Mouse (Mus musculus) thymus, adult 2 months (tissue): ENCODE measurements around the gene Plekhh3. TPM values are rescaled to one million over a fixed set of nuclear protein-coding genes. Genes with fewer than 3 reads are reported as not detected.

Experiments used
- DNase-seq: peaks from one replicate; pipeline ENCODE4 v3.0.0; 2021
- H3K27ac ChIP-seq: fragments of 200-500 bp; 2 replicates; pipeline ENCODE4 v1.5.1; 2012; ENCODE audit warnings: low read length, control low read depth; ENCODE audit not compliant: control insufficient read depth, insufficient read depth
- H3K27me3 ChIP-seq: fragments of 200-500 bp; 2 replicates; pipeline ENCODE4 v1.6.1; 2012; ENCODE audit warnings: mild to moderate bottlenecking, low read length, moderate library complexity, mixed read lengths; ENCODE audit not compliant: control insufficient read depth, insufficient read depth
- H3K36me3 ChIP-seq: fragments of 200-500 bp; 2 replicates; pipeline ENCODE4 v1.6.1; 2012; ENCODE audit warnings: mild to moderate bottlenecking, low read length, moderate library complexity; ENCODE audit not compliant: control insufficient read depth, insufficient read depth
- H3K4me1 ChIP-seq: fragments of 200-500 bp; replicated peaks from 2 replicates; pipeline ENCODE4 v1.6.1; 2012; ENCODE audit warnings: low read length; ENCODE audit not compliant: control insufficient read depth, insufficient read depth
- H3K4me3 ChIP-seq: fragments of 200-500 bp; 2 replicates; pipeline ENCODE4 v1.5.1; 2012; ENCODE audit warnings: mild to moderate bottlenecking, low read length, control low read depth, moderate library complexity; ENCODE audit not compliant: control insufficient read depth, insufficient read depth
- CTCF ChIP-seq: fragments of 200-500 bp; IDR thresholded peaks from 2 replicates; pipeline ENCODE4 v1.5.1; 2012; ENCODE audit warnings: mild to moderate bottlenecking, control low read depth, low read length, moderate library complexity, borderline replicate concordance; ENCODE audit not compliant: control insufficient read depth, poor library complexity, insufficient read depth; ENCODE audit errors: extremely low read depth
- POLR2A ChIP-seq: fragments of 200-500 bp; IDR thresholded peaks from 2 replicates; pipeline ENCODE4 v1.6.1; 2012; ENCODE audit warnings: mild to moderate bottlenecking, low read length, control low read depth, moderate library complexity; ENCODE audit not compliant: control insufficient read depth, poor library complexity, insufficient read depth; ENCODE audit errors: extremely low read depth
- WGBS: fragments of 180-500 bp; shearing (Covaris S2); methylation state at CpG from one replicate; pipeline ENCODE4 v1.1.7; 2018; 5-methylcytosine and 5-hydroxymethylcytosine counted together
- polyA plus RNA-seq: library from polyadenylated mRNA; depleted of rRNA; stranded (reverse); fragments of >200 nt; gene quantifications from 2 replicates; pipeline ENCODE4 v1.2.3, GENCODE M21; 2012

Gene Plekhh3
- polyA plus RNA-seq, 1 experiment: 11.9 TPM

- Histone ChIP-seq H3K27ac (no peak overlapping the region), H3K4me1 (peaks cover 7% of the 10 kb centered on the region), H3K4me3 (no peak overlapping the region), H3K36me3 (no peaks in the 10 kb centered on the region), H3K27me3 (peaks cover 7% of the 10 kb centered on the region; the same call in 1 of the 2 replicates)
- DNase-seq: peak; percentile 34
- WGBS: 46% methylated on average over 10 of the region's 10 CpGs
- TF ChIP-seq CTCF (no peak), POLR2A (no peak)
Observed at GRCm38 (mm10) chr11:101180846-101181740, 9.9 kb upstream of the Plekhh3 start.

DNA sequence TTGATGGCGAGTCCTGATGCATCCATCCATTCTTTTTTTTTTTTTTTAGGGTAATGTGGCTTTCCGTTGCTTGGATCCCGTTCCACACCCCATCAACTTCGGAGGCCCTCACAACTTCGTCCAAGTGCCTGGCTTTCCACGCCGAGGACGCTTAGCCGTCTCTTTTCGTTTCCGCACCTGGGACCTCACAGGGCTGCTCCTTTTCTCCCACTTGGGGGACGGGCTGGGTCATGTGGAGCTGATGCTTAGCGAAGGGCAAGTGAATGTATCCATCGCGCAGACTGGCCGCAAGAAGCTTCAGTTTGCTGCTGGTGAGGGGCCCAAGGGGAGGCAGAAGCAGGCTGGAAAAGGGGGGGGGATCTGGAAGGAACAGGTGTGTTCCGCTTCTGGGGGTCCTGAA is 9.1 kb upstream of the Plekhh3 start:
- Histone ChIP-seq H3K4me3 (no peak overlapping the region), H3K36me3 (no peaks in the 10 kb centered on the region), H3K27ac (no peak overlapping the region), H3K27me3 (peaks cover 9% of the 10 kb centered on the region; the same call in 1 of the 2 replicates), H3K4me1 (peaks cover 9% of the 10 kb centered on the region)
- no peak for DNase-seq
- TF ChIP-seq CTCF: no peak
- 88% methylated on average over 17 of the region's 17 CpGs for WGBS

DNA sequence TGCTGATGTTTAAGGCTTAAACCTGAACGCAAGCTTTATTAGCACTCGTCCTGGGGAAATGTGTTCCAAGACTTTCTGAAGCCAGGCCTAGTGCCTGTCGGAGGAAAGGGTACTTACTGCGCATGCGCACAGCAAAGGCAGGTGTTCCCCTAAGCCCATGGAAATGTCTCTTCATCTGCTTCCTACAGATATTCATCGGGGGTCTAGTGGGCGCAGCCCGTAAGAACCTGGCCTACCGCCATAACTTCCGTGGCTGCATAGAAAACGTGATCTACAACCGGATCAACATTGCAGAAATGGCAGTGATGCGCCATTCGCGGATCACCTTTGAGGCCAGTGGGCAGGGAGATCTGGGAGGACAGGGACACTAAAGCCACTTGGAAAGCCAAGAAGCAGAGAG is 8.2 kb upstream of the Plekhh3 start:
- H3K36me3 ChIP-seq: no peaks in the 10 kb centered on the region
- 91% methylated on average over 15 of the region's 15 CpGs for WGBS
- H3K4me3 ChIP-seq: no peak overlapping the region
- no peak overlapping the region for H3K27ac ChIP-seq
- TF ChIP-seq CTCF (no peak), POLR2A (no peak)
- H3K27me3 ChIP-seq: peaks cover 9% of the 10 kb centered on the region; the same call in 1 of the 2 replicates
- no peak for DNase-seq
- H3K4me1 ChIP-seq: peaks cover 10% of the 10 kb centered on the region

DNA sequence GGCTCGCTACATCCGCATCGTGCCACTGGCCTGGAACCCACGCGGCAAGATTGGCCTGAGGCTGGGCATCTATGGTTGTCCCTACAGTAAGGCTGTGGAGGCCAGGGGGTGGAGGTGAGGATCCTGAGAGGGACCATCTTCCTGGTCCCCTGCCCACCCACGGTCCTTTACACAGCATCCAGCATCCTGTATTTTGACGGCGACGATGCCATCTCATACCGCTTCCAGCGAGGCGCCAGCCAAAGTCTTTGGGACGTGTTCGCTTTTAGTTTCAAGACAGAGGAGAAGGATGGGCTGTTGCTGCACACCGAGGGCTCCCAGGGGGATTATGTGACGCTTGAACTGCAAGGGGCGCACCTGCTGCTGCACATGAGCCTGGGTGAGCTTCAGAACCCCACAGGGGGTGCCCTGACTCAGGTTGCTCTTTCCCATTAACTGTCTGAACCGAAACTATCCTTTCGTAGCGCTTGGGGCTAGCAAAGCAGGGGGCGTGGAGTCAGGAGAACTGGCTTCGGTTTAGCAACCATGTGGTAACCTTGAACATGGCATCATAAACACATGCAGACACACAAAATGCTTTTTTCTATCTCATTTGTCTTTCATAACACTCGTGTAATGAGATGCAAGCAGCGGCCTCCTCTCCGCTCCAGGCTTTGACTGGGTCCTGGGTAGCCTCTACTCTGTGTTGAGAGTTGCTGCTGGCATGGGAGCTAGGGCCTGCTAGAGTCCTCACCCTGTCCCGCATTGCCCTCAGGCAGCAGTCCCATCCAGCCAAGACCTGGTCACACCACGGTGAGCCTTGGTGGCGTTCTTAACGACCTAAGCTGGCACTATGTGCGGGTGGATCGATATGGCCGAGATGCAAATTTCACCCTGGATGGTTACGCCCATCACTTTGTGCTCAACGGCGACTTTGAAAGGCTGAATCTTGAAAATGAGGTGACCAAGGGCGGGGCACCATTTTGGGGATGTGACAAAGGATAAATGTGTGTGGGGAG is 7.2 kb upstream of the Plekhh3 start:
- Histone ChIP-seq H3K4me3 (no peak overlapping the region), H3K4me1 (peaks cover 18% of the 10 kb centered on the region), H3K36me3 (no peaks in the 10 kb centered on the region), H3K27ac (no peak overlapping the region), H3K27me3 (peaks cover 9% of the 10 kb centered on the region; the same call in 1 of the 2 replicates)
- TF ChIP-seq POLR2A (no peak), CTCF (no peak)
- 76% methylated on average over 36 of the region's 36 CpGs for WGBS
- DNase-seq: no peak

GRCm38 (mm10) chr11:101176933-101177773 is 6.0 kb upstream of the Plekhh3 start:
- Histone ChIP-seq H3K4me1 (peaks cover 24% of the 10 kb centered on the region), H3K4me3 (no peak overlapping the region), H3K36me3 (no peaks in the 10 kb centered on the region), H3K27me3 (peaks cover 16% of the 10 kb centered on the region; the same call in 1 of the 2 replicates), H3K27ac (no peak overlapping the region)
- TF ChIP-seq POLR2A (no peak), CTCF (peak; percentile 73)
- WGBS: 41% methylated on average over 22 of the region's 22 CpGs
- peak; percentile 81 for DNase-seq

DNA sequence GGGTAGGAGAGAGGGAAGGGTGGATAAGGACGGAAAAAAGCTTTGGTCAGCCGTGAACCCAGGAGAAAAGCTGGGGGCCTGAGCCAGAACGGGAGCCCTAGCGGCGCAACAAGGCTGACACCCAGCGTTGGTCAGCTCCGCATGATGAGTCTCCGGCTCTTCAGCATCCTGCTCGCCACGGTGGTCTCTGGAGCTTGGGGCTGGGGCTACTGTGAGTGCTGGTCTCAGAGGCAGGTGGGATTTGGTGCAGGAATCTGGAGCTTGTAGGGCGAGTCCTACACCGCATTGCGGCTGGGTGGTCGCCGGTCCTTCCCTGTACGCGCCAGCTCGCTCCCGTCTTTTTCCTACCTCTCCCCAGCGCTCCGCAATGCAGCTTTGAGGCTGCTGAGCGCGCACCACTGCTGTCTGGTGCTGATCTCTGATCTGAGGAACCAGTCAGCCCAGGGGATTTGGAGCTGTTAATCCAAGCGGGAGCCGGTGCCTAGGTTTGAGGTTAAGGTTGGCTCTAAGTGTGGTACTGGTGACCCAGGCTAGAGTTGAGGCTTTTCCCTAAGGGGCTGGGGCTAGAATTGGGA is 5.1 kb upstream of the Plekhh3 start:
- 7% methylated on average over 25 of the region's 25 CpGs for WGBS
- no peak overlapping the region for H3K4me3 ChIP-seq

More for the DNA sequence above, 5.1 kb upstream of the Plekhh3 start:
- H3K36me3 ChIP-seq: no peaks in the 10 kb centered on the region
- H3K27me3 ChIP-seq: peaks cover 20% of the 10 kb centered on the region; the same call in 1 of the 2 replicates
- peaks cover 25% of the 10 kb centered on the region for H3K4me1 ChIP-seq
- no peak for DNase-seq
- no peak overlapping the region for H3K27ac ChIP-seq
- no peak for TF ChIP-seq CTCF
- TF ChIP-seq POLR2A: no peak
